Mouse (Mus musculus) right cerebral cortex, postnatal 4 days (tissue): ENCODE results near the gene Top2a.

ENCODE experiments used
- DNase-seq: peaks from one replicate; pipeline ENCODE4 v3.0.0-alpha.2; 2022

Top2a gene

GRCm38 (mm10) chr11:99023500-99024467 is at the start of gene Top2a:
Gene Top2a (minus strand): TSS chr11:99024189.
- peak; percentile 78 for DNase-seq

- DNase-seq, result no peak
Measured at GRCm38 (mm10) chr11:99073781-99074180, 49.8 kb upstream of the Top2a start.

GRCm38 (mm10) chr11:99071866-99072265 is 47.9 kb upstream of the Top2a start:
- no peak for DNase-seq

DNA sequence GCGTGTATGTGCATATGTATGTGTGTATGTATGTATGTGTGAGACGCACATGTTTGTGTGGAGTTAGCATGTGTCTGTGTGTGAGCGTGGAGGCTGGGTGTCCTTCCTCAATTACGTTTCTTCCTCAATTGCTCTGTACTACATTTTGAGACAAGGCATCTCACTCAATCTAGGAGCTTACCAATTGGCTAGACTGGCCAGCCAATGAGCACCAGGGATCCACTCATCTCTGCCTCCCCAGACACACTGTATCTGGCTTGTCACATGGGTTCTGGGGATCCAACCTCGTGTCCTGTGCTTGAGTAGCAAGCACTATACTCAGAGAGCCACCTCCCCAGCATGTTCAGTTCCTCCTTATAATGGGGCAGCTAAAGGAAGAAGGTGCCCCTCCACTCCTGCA is 44.5 kb upstream of the Top2a start:
- no peak for DNase-seq

GRCm38 (mm10) chr11:99067591-99067990 is 43.6 kb upstream of the Top2a start:
- DNase-seq, result no peak

- peak; percentile 48 for DNase-seq
Measured at GRCm38 (mm10) chr11:99065979-99066378, 42.0 kb upstream of the Top2a start.

DNA sequence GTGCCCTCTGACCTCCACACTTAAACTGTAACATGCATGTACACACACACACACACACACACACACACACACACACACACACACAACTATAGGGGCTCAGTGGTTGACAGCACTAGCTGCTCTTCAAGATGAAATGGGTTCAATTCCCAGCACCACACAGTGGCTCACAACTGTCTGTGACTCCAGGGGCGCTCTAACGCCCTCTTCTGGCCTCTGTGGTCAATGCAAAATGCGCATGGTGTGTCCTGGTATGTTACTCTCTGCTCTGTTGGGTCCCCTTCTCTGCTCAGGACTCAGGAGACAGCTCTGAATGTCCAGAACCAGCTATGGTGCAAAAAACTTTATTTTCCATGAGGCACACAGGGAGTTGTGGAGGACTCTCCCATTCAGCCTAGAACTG is 41.4 kb upstream of the Top2a start:
- DNase-seq, result no peak

- DNase-seq, result no peak
Measured at GRCm38 (mm10) chr11:99063406-99064131, 39.6 kb upstream of the Top2a start.

GRCm38 (mm10) chr11:99062661-99063060 is 38.7 kb upstream of the Top2a start:
- no peak for DNase-seq

DNA sequence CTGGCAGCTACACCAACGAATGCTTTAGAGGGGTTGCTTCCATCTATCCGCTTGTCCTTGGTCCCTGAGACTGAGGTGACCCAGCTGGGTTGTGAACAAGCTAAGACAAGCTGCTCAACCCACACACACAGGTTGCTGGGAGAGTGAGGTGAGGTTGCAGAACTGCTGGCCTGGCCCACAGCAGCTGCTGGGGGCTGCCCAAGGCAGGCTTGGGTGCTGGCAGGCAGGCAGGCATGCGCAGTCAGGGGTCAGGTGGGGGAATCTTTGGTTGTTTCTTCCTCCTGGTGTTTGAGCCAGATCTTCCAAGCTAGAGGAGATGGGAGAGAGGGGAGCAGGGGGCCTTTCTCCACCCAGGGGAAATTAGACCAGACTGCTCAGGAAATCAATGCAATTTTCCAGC is 36.4 kb upstream of the Top2a start:
- DNase-seq, result no peak

DNA sequence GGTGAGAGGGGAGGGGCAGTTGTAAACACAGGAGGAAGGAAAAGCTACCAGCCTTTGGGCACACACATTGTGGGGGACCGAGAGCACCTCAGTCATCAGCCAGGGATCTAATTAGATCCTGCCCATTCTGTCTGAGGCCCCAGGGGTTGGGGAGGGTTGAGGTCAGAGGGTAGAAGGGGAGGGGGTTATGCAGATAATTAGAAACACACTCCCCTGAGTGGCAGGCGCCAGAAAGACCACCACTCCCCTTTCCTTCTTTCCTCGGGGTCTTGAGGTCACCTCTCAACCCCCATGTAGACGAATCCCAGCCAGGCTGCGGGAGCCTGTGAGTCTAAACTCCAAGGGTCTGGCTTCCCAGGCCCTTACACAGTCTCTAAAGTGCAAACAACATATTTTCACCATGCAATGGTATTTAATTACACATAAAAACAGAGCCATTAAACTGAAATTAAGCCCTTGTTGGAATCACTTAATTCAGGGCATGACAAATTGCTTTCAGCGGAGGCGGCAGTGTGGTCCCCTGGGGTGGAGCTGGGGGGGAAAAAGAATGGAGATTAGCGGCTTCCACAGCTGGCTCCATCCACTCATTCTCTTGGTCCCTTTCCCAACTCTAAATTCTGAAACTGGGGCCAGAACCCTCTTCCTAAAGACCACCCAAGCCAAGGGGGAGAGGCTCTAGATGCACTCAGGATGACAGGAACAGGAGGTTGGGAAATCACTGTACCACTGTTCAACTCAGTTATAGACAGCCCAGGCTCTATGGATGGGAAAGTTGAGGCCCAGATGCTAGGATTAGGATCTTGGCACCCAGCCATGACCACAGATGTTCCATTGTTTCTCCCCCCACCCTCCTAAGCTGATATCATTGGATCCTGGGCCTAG is 31.8 kb upstream of the Top2a start:
- no peak for DNase-seq

- DNase-seq, result no peak
Measured at GRCm38 (mm10) chr11:99055143-99055542, 31.2 kb upstream of the Top2a start.

GRCm38 (mm10) chr11:99047643-99048042 is 23.7 kb upstream of the Top2a start:
- no peak for DNase-seq

- no peak for DNase-seq
Measured at GRCm38 (mm10) chr11:99047120-99047519, 23.1 kb upstream of the Top2a start.

GRCm38 (mm10) chr11:99045159-99045889 is 21.3 kb upstream of the Top2a start:
- no peak for DNase-seq

- no peak for DNase-seq
Measured at GRCm38 (mm10) chr11:99044306-99044705, 20.3 kb upstream of the Top2a start.

DNA sequence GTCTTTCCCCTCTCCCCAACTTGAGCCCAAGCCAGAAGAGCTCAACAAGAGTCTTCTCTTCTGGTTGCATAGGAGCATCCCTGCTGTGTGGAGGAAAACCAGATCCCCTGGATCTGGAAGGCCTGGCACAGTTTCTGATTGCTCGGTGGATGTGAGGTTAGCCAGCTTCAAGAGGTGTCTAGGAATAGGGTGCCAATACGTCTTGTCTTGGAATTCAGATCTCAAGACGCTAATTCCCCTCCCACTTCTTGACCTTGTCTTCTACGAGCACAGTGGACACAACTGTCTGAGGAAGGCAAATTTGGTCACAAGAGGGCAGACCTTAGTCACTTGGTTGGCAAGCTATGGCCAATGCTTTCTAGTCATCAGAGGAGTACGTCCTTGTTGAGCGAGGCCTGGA is 19.6 kb upstream of the Top2a start:
- no peak for DNase-seq

GRCm38 (mm10) chr11:99042834-99043431 is 18.9 kb upstream of the Top2a start:
- no peak for DNase-seq

- DNase-seq, result no peak
Measured at GRCm38 (mm10) chr11:99041841-99042780, 18.1 kb upstream of the Top2a start.

DNA sequence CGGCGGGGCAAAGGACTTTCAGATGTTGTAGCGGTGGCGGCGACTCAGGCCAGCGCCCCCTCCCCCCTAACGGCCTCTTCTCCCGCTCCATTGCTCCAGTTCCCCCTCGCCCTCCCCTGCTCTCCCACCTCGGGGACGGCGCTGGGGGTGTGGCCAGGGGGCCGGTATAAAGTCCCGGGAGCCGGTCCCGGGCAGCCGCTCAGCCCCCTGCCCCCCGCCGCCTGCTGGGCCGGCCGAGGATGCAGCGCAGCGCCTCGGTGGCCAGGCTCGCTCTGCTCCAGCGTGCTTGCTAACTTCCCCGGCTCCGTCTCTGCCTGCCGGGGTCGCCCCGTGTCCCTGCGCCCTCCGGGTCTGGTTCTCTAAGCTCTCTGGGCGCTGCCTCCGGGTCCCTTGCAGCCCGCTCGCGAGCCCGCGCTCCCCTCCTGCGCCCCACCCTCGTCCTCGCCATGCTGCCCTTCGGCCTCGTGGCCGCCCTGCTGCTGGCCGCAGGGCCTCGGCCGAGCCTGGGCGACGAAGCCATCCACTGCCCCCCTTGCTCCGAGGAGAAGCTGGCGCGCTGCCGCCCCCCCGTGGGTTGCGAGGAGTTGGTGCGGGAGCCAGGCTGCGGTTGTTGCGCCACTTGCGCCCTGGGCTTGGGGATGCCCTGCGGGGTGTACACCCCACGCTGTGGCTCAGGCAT is 17.2 kb upstream of the Top2a start, which contains the start of gene Igfbp4:
TSS of gene Igfbp4 (plus strand) at position 194 of the 679 bp plus-strand sequence.
- DNase-seq, result peak; percentile 80
